Mouse (Mus musculus) v-Abl transformed pro-B cells (cell line): ENCODE data around the gene Traf3ip1.

Experiments
- in situ Hi-C, 2 experiments: fragments of 400-800 bp; cut with MboI; formaldehyde crosslinking; loops; one replicate each; pipeline ENCODE4 v1.15.1; 2025; ENCODE audit not compliant: unreplicated experiment in 2 of 2

Gene Traf3ip1

DNA sequence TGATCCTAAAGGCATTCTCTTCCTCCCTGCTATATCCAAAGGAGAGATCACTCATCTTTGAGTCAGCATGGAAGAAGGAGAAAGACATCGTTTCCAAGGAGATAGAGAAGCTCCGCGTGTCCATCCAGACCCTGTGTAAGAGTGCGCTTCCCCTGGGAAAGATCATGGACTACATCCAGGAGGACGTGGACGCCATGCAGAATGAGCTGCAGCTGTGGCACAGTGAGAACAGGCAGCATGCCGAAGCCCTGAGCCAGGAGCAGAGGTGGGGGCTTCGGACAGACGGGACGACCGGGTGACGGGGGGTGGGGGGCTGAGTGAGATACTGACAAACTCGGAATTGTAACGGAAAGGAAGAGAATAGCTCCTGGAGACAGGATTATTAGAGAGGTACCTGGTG, 31.4 kb downstream of the Traf3ip1 start:
- in situ Hi-C loops: loop anchor here (10.0 kb wide), 3 partner anchors 229 to 1089 kb away; partner anchors contain the start of gene Olfr12 (in 1 of the 2)

DNA sequence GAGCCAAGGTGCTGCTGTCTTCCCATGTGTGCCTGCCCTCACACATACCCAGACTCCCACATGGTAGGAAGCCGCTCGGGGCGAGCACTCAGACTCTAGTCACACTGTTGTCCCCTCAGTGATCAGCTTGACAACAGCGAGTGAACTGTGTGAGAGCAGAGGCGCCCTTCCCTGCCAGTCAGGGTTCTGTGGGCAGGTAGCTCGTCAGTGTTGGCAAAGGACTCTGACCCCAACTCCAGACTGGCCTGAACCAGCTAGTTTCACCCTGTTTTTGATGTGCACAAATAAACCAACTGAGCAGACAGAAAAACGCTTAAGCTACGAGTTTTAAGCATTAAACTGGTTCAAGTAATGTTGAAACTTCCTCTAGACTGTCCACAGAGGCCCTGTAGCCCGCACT, 35.7 kb downstream of the Traf3ip1 start:
- in situ Hi-C loops: loop anchor here in 1 of 2 experiments (10.0 kb wide), 1 partner anchor 945 kb away; the partner anchor contains the start of gene Ndufa10

GRCm38 (mm10) chr1:91532243-91532642, 37.8 kb downstream of the Traf3ip1 start:
- in situ Hi-C loops: loop anchor here in 1 of 2 experiments (10.0 kb wide), 1 partner anchor 943 kb away; the partner anchor contains the start of gene Ndufa10

DNA sequence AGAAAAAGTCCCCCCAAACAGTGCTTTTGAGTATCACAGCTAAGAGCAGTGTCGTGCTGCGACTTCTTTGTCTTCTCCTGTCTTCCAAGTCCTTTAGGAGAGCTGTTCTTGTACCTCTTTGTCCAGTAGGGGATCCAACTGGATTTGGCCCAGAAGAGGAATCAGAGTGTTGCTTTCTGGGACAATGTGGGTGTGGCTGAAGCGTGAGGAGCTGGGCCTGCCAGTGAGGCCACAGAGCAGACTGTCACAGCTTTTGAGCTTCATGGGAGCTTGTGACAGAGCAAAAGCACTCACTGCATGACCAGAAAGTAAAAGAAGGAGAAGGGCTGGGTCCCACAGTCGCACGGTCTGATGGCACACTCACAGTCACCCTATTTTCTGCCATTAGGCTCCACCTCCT, 38.4 kb downstream of the Traf3ip1 start:
- in situ Hi-C loops: loop anchor here in 1 of 2 experiments (10.0 kb wide), 1 partner anchor 942 kb away; the partner anchor contains the start of gene Ndufa10

GRCm38 (mm10) chr1:91533483-91533882, 39.0 kb downstream of the Traf3ip1 start:
- in situ Hi-C loops: loop anchor here in 1 of 2 experiments (10.0 kb wide), 1 partner anchor 941 kb away; the partner anchor contains the start of gene Ndufa10

DNA sequence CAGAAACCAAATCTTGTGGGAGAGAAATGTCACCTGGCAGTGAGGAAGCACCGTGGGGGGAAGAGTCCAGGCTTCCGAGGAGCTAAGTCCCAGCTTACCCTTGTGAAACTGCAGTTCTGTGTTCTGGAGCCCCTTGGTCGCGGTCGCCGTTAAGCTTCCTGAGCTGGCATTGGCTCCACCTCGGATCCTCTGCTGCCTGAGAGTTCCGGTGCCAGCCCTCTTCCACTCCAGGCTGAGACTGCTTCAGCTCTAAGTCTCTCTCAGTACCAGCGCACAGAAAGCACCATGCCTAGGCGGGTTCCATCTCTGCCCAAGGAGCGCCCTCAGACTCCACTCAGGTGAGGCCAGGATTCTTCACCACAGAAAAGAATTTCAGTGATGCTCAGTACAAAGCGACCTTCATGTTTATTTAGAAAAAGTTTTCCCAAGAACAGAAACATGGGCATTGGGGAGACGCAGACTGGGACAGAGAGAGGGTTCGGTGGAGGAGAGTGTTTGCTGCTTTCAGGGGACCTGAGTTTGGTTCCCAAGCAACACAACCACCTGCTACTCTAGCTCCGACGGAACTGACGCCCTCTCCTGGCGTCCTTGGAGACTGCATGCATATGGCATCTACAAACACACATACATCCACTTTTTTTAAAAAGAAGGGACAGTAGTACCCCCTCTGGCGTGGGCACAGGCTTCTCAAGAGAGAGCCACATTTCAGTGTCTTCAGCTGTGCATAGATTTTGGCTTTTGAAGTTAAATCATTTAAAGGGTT, 39.7 kb downstream of the Traf3ip1 start:
- in situ Hi-C loops: loop anchor here in 1 of 2 experiments (10.0 kb wide), 1 partner anchor 941 kb away; the partner anchor contains the start of gene Ndufa10

DNA sequence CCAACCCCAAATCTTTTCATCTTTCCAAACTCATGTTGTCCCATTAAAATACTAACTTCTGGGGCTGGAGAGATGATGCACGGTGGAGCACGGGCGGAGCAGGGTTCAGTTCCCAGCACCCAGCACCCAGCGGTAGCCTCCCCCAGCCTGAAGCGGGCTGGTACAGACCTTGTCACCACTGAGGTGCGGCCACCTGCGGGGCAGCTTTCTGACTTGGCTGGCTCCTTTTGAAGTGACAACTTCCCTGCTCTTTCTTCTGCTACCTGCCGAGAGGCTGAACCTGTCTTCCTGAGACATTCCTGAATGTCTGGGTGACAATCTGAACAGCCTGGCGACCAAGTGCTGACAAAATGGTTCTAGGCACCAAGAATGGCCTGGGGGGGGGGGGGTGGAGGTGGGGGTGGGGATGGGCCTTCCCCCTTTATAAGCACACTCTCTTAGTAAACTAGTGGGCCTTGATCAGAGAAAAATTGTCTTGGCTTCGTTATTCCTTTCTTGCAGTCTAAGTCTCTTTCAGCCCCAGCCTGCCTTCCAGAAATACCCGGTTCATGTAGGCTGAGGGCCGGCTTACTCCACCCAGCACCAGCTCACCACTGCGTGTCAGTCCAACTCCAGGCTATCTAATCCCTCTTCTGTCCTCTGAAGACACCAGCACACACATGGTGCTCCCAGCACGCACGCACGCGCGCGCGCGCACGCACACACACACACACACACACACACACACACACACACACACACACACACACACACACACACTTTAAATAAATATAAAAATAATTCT, 43.5 kb downstream of the Traf3ip1 start:
- in situ Hi-C loops: loop anchor here in 1 of 2 experiments (10.0 kb wide), 1 partner anchor 937 kb away; the partner anchor contains the start of gene Ndufa10

- in situ Hi-C loops: loop anchor here in 1 of 2 experiments (10.0 kb wide), 1 partner anchor 936 kb away; the partner anchor contains the start of gene Ndufa10
Observed at GRCm38 (mm10) chr1:91538570-91538929, 44.1 kb downstream of the Traf3ip1 start.

DNA sequence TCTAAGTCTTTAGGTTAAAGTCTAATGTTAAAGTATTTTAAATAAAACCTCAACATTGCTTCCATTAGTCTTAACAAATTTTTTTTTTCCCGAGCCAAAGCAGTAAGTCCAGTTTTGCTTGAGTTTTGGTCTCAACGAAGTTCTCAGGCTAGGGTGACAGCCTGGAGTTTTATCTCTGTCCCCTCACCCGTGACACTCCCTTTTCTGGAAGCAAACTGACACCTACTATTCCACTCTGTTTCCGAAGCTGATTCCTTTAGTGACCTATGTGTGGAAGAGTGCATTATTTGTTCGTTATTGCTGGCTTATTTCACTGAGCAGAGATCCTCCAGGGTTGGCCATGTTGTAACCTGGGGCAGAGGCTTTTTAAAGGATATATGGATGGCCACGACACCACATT, 44.8 kb downstream of the Traf3ip1 start:
- in situ Hi-C loops: loop anchor here in 1 of 2 experiments (10.0 kb wide), 1 partner anchor 936 kb away; the partner anchor contains the start of gene Ndufa10

DNA sequence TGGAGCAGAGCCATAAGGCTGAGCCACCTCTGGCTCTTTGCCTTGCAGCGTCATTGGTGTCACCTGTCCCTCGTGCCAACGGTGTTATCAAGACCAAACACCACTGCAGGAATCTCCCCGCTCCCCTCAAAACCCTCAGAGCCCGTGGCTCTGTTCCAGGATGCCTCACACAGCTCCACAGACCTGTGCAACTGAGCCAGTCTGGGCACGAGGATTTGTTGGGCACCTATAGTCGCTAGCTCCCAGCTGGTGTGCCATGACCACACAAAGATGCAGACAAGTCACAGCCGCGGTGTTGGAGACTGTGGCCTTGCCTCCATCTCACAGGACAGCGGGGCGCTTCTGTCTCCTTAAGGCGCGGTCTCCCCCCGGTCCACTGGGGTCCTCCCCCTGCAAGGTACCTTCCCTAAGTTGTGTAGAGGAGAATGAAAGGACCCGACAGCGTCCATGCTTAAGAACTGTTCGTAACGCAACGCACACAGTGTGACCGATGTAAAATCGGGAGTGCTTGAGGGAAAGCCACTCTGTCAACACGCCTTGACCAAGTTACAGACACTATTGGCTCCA, 45.3 kb downstream of the Traf3ip1 start:
- in situ Hi-C loops: loop anchor here (10.0 kb wide), 1 partner anchor 935 kb away; the partner anchor contains the start of gene Ndufa10 (in 2 of the 2)

- in situ Hi-C loops: loop anchor here in 1 of 2 experiments (10.0 kb wide), 1 partner anchor 934 kb away; the partner anchor contains the start of gene Ndufa10
Observed at GRCm38 (mm10) chr1:91540271-91540826, 45.9 kb downstream of the Traf3ip1 start, which contains the start of gene Asb1. Asb1 (plus strand) TSS chr1:91540544.

- in situ Hi-C loops: loop anchor here in 1 of 2 experiments (10.0 kb wide), 1 partner anchor 934 kb away; the partner anchor contains the start of gene Ndufa10
Observed at GRCm38 (mm10) chr1:91541042-91541592, 46.7 kb downstream of the Traf3ip1 start.

DNA sequence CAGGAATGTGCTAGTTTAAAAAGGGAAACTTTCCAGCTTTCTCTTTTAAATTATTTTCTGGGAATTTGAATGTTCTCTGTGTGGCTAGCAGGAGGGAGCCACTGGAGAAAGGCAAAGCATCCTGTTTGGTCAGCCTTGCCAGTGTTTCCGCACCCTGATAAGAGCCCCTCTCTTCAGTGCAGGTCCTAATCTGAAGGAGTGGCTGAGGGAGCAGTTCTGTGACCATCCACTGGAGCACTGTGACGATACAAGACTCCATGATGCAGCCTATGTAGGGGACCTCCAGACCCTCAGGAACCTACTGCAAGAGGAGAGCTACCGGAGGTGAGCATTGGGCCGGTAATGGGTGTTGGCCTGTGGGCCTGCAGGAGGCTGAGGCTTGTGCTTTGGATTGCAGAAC, 49.5 kb downstream of the Traf3ip1 start:
- in situ Hi-C loops: loop anchor here in 1 of 2 experiments (10.0 kb wide), 1 partner anchor 931 kb away; the partner anchor contains the start of gene Ndufa10

DNA sequence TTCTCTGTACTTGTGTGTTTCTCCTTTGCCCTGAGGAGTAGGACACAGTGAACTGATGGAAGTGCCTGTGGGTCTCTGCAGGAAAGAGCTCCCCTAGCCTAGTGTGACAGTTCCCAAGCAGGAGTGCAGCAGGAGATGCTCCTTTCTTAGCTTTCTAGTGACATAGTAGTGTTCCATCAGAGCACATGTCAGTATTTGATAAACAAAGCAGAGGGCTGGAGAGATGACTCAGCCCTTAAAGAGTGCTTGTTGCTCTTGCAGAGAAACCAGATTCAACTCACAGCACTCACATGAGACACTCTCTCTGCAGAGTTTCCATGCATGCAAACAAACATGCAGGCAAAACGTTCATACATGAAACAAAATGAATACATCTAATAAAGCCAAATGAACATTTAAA, 50.8 kb downstream of the Traf3ip1 start:
- in situ Hi-C loops: loop anchor here in 1 of 2 experiments (10.0 kb wide), 1 partner anchor 930 kb away; the partner anchor contains the start of gene Ndufa10

DNA sequence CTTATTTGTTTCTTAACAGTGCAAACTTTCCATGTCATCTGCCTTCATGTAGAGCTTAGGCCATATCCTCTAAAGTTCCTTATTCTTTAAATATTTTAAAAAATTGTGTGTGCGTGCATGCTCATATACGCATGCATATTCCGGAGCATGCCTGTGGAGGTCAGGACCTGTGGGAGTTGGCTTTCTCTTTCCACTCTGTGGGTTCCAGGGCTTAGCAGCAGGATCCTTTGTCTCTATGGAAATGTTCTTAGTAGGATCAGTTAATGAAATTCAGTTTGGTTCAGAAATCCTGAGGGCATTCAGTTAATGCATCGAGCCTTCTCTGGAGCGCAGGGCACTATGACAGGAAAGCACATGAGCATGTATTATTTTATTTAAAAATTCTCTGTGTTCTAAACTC, 53.1 kb downstream of the Traf3ip1 start:
- in situ Hi-C loops: loop anchor here in 1 of 2 experiments (10.0 kb wide), 1 partner anchor 927 kb away; the partner anchor contains the start of gene Ndufa10

DNA sequence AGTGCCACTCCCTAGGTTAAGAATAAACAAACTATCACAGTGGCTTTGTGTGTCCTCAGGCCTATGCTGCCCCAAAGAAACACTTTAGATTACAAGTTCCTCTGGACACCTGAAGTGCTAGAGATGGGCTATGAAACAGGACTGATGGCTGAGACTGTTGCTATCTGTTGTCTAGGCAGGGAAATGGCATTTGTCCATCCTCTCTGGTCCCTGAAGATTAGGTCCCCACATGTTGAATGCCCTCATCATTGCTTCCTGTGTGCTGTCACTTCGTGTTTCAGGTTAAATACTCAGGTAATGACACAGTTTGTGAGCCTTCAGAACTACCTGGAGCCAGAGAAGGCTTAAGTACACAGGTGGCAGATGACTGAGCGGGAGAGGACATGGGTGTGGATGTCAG, 54.6 kb downstream of the Traf3ip1 start:
- in situ Hi-C loops: loop anchor here in 1 of 2 experiments (10.0 kb wide), 1 partner anchor 926 kb away; the partner anchor contains the start of gene Ndufa10

GRCm38 (mm10) chr1:91557099-91557498, 62.7 kb downstream of the Traf3ip1 start:
- in situ Hi-C loops: no loop called here

DNA sequence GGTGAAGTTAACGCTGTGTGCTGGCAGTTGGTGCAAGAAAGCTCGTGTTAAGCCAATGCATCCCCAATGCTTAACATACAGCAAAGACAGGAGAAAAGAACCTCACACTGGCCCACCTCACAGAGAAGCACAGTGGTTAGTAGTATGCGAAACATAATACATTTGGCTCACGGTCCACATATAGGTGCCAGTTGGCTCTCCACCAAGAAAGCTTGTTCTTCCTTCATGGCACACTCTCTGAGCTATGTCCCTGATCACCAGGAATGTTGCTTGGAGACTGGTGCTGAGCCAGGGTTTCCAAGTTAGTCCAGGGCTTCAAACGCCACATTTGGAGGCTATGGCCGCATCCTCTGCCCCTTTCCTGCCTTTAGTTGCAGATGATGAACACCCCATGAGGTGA, 66.8 kb downstream of the Traf3ip1 start:
- in situ Hi-C loops: loop anchor here in 1 of 2 experiments (5.0 kb wide), 1 partner anchor 39 kb away; no protein-coding TSS in a partner anchor
